Mouse (Mus musculus): ENCODE data around the gene Vezt. TPM values are rescaled to one million over a fixed set of nuclear protein-coding genes. Genes with fewer than 3 reads are reported as not detected.
A peak's percentile ranks its signal among the peaks of the same experiment; 100 is the strongest.

Gene Vezt
- polyA plus RNA-seq, 1 experiment from 2014 or later, result 21.1 TPM

MicroRNAs within 50 kb of the gene (microRNA counts, 519-probe panel; counts per million panel counts)
- microRNA mmu-miR-331-3p (2,549 counts per million, percentile 58 among the panel's probes with 10 or more counts), microRNA mmu-miR-331-5p (1,806 counts per million, percentile 16 among the panel's probes with 10 or more counts)

Small RNA genes within 50 kb of the gene (microRNA-seq; reads per million reads assigned to microRNA genes)
- 82.3 reads per million, percentile 48 among the genes with 10 or more reads in this experiment for gene Mir331

Other genes starting within 250 kb of the Vezt start
- 0.31 and 0.59 TPM in 2 replicates for gene Usp44, start 204.3 kb downstream of the Vezt start, polyA plus RNA-seq (2015; fragmentation: Nextera tagmentation; extraction: Ambion mirVana)
- gene Metap2, start 138.7 kb downstream of the Vezt start, polyA plus RNA-seq (2015; fragmentation: Nextera tagmentation; extraction: Ambion mirVana), result 179 and 189 TPM in 2 replicates
- gene Fgd6, start 184 bp upstream of the Vezt start, polyA plus RNA-seq (2015; fragmentation: Nextera tagmentation; extraction: Ambion mirVana), result 3.1 and 3.6 TPM in 2 replicates
- 8.7 and 10.3 TPM in 2 replicates for gene Nr2c1, start 112.2 kb upstream of the Vezt start, polyA plus RNA-seq (2015; fragmentation: Nextera tagmentation; extraction: Ambion mirVana)
- gene Ndufa12, start 162.9 kb upstream of the Vezt start, polyA plus RNA-seq (2015; fragmentation: Nextera tagmentation; extraction: Ambion mirVana), result 350 and 457 TPM in 2 replicates

Measured in stomach, embryonic 15.5 days (tissue).